Mouse (Mus musculus) limb, embryonic 12.5 days (tissue): ENCODE results near the gene Gdf1. TPM values are rescaled to one million over a fixed set of nuclear protein-coding genes. Genes with fewer than 3 reads are reported as not detected.

Experiments
- ATAC-seq: fragments of 200-750 bp; cut with Nextera tagmentation; 2 replicates; pipeline ENCODE4 v1.8.0; 2017; ENCODE audit warnings: low read depth, moderate TSS enrichment; ENCODE audit not compliant: insufficient number of reproducible peaks, insufficient read depth, low FRiP score, low TSS enrichment
- H3K27ac ChIP-seq: fragments of 300-500 bp; sonication (generic); 2 replicates; pipeline ENCODE4 v1.5.1; 2016; ENCODE audit warnings: mild to moderate bottlenecking, moderate library complexity
- H3K27me3 ChIP-seq: fragments of 300-500 bp; sonication (generic); 2 replicates; pipeline ENCODE4 v1.6.1; 2016; ENCODE audit warnings: mild to moderate bottlenecking, moderate library complexity
- H3K36me3 ChIP-seq: fragments of 300-500 bp; sonication (generic); 2 replicates; pipeline ENCODE4 v1.6.1; 2016; ENCODE audit warnings: mild to moderate bottlenecking, moderate library complexity
- H3K4me1 ChIP-seq: fragments of 300-500 bp; sonication (generic); replicated peaks from 2 replicates; pipeline ENCODE4 v1.6.1; 2016
- H3K4me2 ChIP-seq: fragments of 300-500 bp; sonication (generic); 2 replicates; pipeline ENCODE4 v1.6.1; 2016; ENCODE audit warnings: mild to moderate bottlenecking, moderate library complexity
- H3K4me3 ChIP-seq: fragments of 300-500 bp; sonication (generic); replicated peaks from 2 replicates; pipeline ENCODE4 v1.5.1; 2016; ENCODE audit warnings: mild to moderate bottlenecking
- H3K9ac ChIP-seq: fragments of 300-500 bp; sonication (generic); replicated peaks from 2 replicates; pipeline ENCODE4 v1.6.1; 2016; ENCODE audit warnings: mild to moderate bottlenecking, moderate library complexity
- H3K9me3 ChIP-seq: fragments of 300-500 bp; sonication (generic); 2 replicates; pipeline ENCODE4 v1.6.1; 2016; ENCODE audit warnings: mild to moderate bottlenecking, moderate library complexity
- WGBS: fragments of 180-500 bp; shearing (Covaris S2); methylation state at CpG from one replicate; pipeline ENCODE4 v1.1.7; 2016; 5-methylcytosine and 5-hydroxymethylcytosine counted together
- polyA plus RNA-seq: library from polyadenylated mRNA; unstranded; fragments of >200 nt; fragmentation: Nextera tagmentation; extraction: Ambion mirVana; gene quantifications from 2 replicates; pipeline ENCODE4 v1.2.1, GENCODE M21; 2016

Gdf1 gene
- polyA plus RNA-seq, 1 experiment from 2014 or later = 3.7 TPM

DNA sequence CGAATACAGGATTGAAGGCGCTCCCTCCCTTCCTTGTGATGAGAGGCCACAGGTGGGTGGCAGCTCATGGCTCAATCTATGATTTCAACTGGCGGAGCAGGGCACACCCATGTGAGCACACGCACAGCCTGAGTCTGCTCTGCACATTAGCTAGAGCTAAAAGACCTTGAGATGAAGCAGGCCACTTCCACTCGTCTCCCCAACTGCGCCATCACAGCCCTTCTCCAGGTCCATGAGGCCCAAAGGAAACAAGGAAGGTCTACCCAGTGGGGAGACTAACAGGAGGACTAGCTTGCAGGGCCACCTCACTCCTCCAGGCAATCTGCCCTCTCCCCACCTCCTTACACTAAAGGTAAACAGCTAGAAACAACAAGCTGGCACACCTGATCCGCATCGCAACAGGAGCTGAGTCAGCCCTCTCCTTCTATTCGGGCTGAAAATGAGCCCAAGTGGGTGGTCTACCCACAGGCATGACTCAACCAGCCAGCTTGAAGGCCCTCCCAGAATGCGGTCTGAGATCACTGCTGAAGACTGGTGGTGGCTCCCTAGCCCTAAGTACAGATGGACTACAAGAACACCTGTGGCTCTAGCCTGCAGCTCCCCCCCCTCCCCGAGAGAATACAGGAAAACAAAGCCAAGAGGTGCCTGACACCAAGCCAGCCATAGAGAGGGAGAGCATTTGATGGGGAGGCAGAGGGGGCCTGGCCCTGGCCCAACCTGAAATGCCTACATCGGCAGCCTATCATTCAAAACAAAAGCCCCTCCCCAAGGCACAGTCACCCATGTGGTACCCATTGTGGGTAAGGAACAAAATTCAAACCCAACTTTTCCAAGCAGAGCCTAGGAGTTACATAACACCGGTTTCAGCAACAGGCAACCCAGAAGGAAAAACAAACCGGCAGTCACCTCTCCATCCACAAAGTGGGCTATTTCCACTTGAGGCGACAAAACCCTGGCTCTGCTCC is 21.7 kb downstream of the Gdf1 start:
- Histone ChIP-seq H3K36me3 (peaks cover 40% of the 10 kb centered on the region), H3K4me3 (peak overlapping the region; percentile 100), H3K4me1 (peaks cover 51% of the 10 kb centered on the region), H3K27me3 (no peaks in the 10 kb centered on the region), H3K27ac (peak overlapping the region; percentile 42; the same call in 1 of the 2 replicates), H3K9me3 (no peaks in the 10 kb centered on the region), H3K4me2 (peak overlapping the region; percentile 100), H3K9ac (peak overlapping the region; percentile 99)
- WGBS = 58% methylated on average over 15 of the region's 15 CpGs
- ATAC-seq = no peak

DNA sequence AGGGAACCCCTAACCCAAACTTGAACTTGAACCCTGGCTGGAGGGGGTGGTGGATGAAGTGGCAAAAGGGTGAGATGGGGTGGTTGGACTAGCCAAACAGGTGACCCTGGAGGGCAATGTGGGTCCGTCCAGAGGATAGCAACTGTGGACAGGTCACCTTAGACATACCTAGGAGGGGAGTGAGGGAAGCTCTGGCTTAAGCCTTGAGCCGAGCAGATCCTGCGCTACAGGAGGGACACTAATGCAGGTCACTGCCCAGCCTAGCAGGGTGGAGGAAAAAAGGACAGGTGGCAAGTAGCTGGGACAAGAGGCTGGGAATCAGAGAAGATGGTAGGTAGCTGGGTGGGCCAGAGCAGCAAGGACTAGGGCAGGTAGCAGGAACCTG is 22.4 kb downstream of the Gdf1 start:
- 24% methylated on average over 3 of the region's 3 CpGs for WGBS
- Histone ChIP-seq H3K9me3 (no peaks in the 10 kb centered on the region), H3K4me2 (peak overlapping the region; percentile 100), H3K4me1 (peaks cover 51% of the 10 kb centered on the region), H3K9ac (peak overlapping the region; percentile 99), H3K27ac (peak overlapping the region; percentile 42; the same call in 1 of the 2 replicates), H3K36me3 (peaks cover 35% of the 10 kb centered on the region), H3K4me3 (peak overlapping the region; percentile 100), H3K27me3 (no peaks in the 10 kb centered on the region)
- no peak for ATAC-seq

DNA sequence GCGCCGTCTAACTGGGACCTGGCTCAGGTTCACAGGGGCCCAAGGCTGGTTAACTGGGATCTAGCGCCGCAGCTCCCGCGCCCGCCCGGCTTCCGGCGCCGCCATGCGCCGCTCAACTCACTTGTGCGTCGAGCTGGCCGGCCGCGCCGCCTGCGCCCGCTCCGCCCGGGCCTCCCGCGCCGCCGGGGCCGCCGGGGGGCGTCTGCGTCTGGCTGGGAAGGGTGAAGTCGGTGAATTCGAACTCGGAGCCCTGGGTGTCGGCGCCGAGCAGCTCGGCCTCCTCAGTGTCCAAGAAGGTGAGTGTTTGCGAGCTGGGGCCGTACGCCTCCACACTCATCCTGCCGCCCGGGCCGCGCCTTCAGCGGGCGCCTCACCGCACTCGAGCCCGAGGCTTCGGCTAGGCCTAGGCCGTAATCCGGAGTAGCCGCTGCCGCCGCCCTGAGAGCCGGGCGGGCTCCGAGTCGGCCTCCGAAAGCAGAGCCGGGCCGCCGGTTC is 23.1 kb downstream of the Gdf1 start:
- H3K9ac ChIP-seq = peak overlapping the region; percentile 99
- peaks cover 51% of the 10 kb centered on the region for H3K4me1 ChIP-seq
- H3K27me3 ChIP-seq = no peaks in the 10 kb centered on the region
- peak overlapping the region; percentile 89 for H3K27ac ChIP-seq
- peak; percentile 4; the same call in 1 of the 2 replicates for ATAC-seq
- H3K9me3 ChIP-seq = no peaks in the 10 kb centered on the region
- WGBS = under 1% methylated on average over 61 of the region's 64 CpGs
- H3K4me3 ChIP-seq = peak overlapping the region; percentile 100
- peaks cover 31% of the 10 kb centered on the region for H3K36me3 ChIP-seq
- H3K4me2 ChIP-seq = peak overlapping the region; percentile 100

DNA sequence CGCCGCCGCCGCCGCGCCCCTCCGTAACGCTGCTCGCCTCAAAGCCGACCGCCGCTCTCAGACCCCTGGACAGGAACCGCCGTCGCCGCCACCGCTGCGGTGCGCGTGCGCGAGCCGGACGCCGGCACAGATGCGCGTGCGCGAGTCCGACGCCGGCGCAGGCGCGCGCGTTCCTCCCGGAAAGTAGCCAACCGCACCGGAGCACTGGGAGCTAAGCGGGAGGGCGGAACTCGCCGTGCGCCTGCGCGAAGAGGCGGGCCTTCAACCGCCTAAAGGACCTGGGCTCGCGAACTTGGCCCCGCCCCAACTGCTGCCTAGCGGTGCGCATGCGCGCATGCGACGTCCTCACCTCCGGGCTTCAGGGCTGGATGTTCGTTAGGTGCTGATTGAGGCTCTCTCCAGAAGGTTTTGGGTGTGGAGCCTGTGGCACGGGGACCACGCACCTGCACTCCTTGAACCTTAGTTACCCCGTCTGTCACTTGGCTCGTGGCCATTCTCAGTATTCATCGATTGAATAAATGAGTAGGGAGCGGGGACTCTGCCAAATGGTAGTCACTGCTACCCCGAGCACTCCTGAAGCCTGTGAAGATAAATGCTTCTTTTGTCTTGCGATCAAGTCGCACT is 23.7 kb downstream of the Gdf1 start, which contains the start of gene Upf1:
TSS of gene Upf1 (minus strand) at position 85 of the 624 bp plus-strand sequence.
- peaks cover 25% of the 10 kb centered on the region for H3K36me3 ChIP-seq
- peaks cover 46% of the 10 kb centered on the region for H3K4me1 ChIP-seq
- H3K9ac ChIP-seq = peak within 1 kb of the TSS; percentile 99
- peaks cover under 1% of the 10 kb centered on the region; the same call in 1 of the 2 replicates for H3K27me3 ChIP-seq
- WGBS = under 1% methylated on average over 53 of the region's 69 CpGs
- ATAC-seq = peak; percentile 87
- peak within 1 kb of the TSS; percentile 100 for H3K4me2 ChIP-seq
- peak within 1 kb of the TSS; percentile 89 for H3K27ac ChIP-seq
- no peaks in the 10 kb centered on the region for H3K9me3 ChIP-seq
- H3K4me3 ChIP-seq = peak within 1 kb of the TSS; percentile 100

DNA sequence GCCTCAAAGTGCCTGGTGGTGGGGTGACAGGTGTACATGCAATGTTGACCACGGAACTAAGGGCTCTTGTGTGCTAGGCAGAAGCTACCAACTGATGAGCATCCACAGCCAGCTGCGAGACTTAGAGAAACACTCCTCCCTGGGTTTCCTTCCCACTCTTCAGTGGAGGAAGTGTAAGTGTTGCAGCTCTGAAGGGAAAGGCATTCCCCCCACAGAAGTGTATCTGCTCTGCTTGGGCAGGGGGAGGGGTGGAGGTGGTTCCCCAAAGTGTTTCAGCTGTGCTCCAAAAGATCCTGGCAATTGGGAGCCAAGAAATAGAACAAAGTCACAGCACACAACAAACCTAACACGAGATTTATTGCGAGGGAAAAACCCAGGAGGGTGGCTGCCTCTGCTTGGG is 24.4 kb downstream of the Gdf1 start:
- peak overlapping the region; percentile 89; the same call in 1 of the 2 replicates for H3K27ac ChIP-seq
- peak overlapping the region; percentile 100 for H3K4me2 ChIP-seq
- peak; percentile 16; the same call in 1 of the 2 replicates for ATAC-seq
- peaks cover 8% of the 10 kb centered on the region; the same call in 1 of the 2 replicates for H3K27me3 ChIP-seq
- peaks cover 39% of the 10 kb centered on the region for H3K4me1 ChIP-seq
- H3K4me3 ChIP-seq = peak overlapping the region; percentile 100
- peaks cover 18% of the 10 kb centered on the region for H3K36me3 ChIP-seq
- WGBS = 68% methylated on average over 4 of the region's 4 CpGs
- peak overlapping the region; percentile 99; the same call in 1 of the 2 replicates for H3K9ac ChIP-seq
- no peaks in the 10 kb centered on the region for H3K9me3 ChIP-seq

DNA sequence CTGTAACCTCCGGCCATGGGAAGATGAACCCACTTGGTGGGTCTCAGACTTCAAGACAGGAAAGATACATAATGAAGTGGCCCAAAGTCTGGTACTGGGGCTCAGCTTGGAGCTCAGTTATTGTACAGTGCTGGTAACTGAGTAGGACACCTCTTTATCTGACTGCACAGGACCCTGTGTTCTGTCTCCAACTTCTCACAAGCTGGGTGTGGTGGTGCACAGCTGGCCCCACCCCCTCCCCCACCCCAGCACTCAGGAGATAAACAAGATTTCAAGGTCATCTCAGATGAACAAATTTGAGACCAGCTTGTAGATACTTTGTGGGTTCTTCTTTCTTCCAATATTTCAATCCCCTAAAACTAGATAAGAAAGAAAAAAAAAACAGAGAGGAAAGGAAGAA is 26.5 kb downstream of the Gdf1 start:
- Histone ChIP-seq H3K27ac (no peak overlapping the region), H3K4me3 (no peak overlapping the region), H3K27me3 (peaks cover 11% of the 10 kb centered on the region; the same call in 1 of the 2 replicates), H3K4me1 (peaks cover 22% of the 10 kb centered on the region), H3K4me2 (no peak overlapping the region), H3K9me3 (no peaks in the 10 kb centered on the region), H3K36me3 (0 out of 2 replicates have a peak, but pooled peaks cover under 1% of the 10 kb centered on the region), H3K9ac (no peak overlapping the region)
- ATAC-seq = no peak
- whole genome bisulfite sequencing = 93% methylated on average over 1 of the region's 1 CpGs

DNA sequence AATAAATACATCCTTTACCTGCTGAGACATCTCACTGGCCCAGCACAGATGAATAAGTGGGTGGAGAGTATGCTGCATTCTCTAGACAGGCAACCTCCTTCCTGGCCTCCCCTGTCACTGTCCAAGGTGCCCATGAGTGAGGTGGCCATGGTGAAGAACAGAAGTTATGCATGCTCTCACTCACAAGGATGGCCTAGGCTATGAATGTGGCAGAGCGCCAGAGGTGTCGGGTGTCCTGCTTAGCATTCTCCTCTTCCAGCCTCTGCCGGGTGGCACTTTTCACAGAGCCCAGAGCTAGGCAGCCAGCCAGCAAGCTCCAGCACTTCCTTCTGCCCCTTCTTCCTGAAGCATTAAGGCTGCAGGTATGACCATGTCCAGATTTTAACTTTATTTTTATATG is 29.8 kb downstream of the Gdf1 start:
- Histone ChIP-seq H3K9me3 (no peaks in the 10 kb centered on the region), H3K27me3 (peaks cover 14% of the 10 kb centered on the region), H3K4me1 (peaks cover 4% of the 10 kb centered on the region), H3K27ac (no peak overlapping the region), H3K36me3 (no peaks in the 10 kb centered on the region), H3K4me3 (no peak overlapping the region), H3K9ac (no peak overlapping the region), H3K4me2 (no peak overlapping the region)
- WGBS = 28% methylated on average over 3 of the region's 3 CpGs
- no peak for ATAC-seq

DNA sequence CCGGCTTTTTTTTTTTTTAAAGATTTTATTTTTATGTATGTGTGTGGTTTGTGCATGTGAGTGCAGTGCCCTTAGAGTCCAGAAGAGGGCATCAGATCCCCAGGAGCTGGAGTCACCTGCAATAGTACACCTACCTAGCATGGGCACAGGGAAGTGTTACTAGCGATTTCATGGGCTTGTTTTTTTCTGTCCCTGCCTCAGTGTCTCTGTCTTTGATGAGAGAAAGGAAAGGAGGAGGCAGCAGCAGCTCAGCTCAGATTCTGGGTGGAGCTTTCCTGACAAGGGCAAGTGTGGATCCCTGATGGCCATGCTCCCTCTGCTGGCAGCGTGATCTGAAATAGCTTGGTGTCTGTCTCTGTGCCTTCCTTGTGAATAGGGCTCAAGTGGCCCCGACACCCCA is 31.2 kb downstream of the Gdf1 start:
- no peak overlapping the region for H3K9ac ChIP-seq
- no peak overlapping the region for H3K27ac ChIP-seq
- WGBS = 56% methylated on average over 4 of the region's 4 CpGs
- H3K9me3 ChIP-seq = no peaks in the 10 kb centered on the region
- no peak overlapping the region for H3K4me2 ChIP-seq
- no peak for ATAC-seq
- peaks cover 4% of the 10 kb centered on the region for H3K4me1 ChIP-seq
- peaks cover 14% of the 10 kb centered on the region for H3K27me3 ChIP-seq
- no peak overlapping the region for H3K4me3 ChIP-seq
- H3K36me3 ChIP-seq = no peaks in the 10 kb centered on the region

DNA sequence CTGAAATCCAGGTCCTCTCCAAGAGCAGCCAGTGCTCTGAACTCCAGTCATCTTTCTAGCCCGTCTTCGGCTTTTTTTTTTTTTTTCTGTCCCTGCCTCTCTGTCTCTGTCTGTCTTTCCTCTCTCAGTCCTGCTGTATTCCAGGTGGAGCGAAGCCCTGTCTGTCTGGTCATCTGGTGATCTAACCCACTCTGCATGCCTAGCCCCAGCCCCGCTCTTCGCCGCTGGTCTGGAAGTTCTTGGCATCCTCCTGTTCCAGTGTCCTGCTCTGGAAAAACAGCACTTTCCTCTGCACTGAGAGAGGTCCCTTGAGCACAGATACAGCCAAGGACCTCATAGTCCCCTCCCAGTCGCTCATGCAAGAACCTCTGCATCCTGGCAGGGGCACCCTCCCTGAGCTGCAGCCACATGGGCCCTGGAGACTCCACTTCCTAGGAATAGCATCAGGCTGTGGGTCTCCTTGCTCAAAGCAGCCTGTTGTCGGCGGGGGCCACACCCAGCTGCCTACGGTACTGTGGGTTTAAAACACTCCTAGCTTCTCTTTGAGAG is 31.9 kb downstream of the Gdf1 start:
- Histone ChIP-seq H3K4me1 (peaks cover 4% of the 10 kb centered on the region), H3K27me3 (peaks cover 14% of the 10 kb centered on the region), H3K27ac (0 out of 2 replicates have a peak overlapping the region, but pooled peaks have one; percentile 26), H3K4me2 (no peak overlapping the region), H3K9ac (no peak overlapping the region), H3K36me3 (no peaks in the 10 kb centered on the region), H3K4me3 (no peak overlapping the region), H3K9me3 (no peaks in the 10 kb centered on the region)
- 68% methylated on average over 10 of the region's 10 CpGs for WGBS
- ATAC-seq = no peak

DNA sequence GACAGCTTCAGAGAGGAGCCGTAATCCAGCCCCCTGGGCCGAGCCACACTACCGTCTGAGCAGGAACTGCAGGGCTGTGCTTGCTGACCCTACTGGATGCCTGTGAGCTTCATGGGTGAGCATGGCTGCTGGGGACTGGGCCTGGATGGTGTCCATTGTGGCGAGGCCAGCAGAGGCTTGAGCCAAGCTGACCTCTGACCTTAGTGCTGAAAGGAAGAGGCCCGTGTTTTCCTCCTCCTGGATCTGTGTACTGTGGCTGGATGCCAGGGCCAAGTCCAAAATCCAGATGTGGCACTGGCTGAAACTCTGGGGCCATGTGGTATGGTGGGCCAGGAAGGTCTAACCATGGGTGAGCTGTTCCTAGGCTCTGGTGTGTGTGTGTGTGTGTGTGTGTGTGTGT is 34.4 kb downstream of the Gdf1 start:
- H3K9ac ChIP-seq = no peak overlapping the region
- WGBS = 29% methylated on average over 5 of the region's 5 CpGs
- H3K36me3 ChIP-seq = no peaks in the 10 kb centered on the region
- H3K27me3 ChIP-seq = peaks cover 6% of the 10 kb centered on the region
- H3K4me2 ChIP-seq = no peak overlapping the region
- ATAC-seq = no peak
- H3K9me3 ChIP-seq = no peaks in the 10 kb centered on the region
- H3K4me1 ChIP-seq = peaks cover 4% of the 10 kb centered on the region
- H3K4me3 ChIP-seq = no peak overlapping the region
- H3K27ac ChIP-seq = 0 out of 2 replicates have a peak overlapping the region, but pooled peaks have one; percentile 35
